Mouse (Mus musculus): Measurements from ENCODE around the gene Gm17949. TPM values are rescaled to one million over a fixed set of nuclear protein-coding genes. Genes with fewer than 3 reads are reported as not detected.

Gm17949 gene
- polyA plus RNA-seq, 1 experiment from 2014 or later = 0.18 TPM

GRCm38 (mm10) chr17:56973956-56974707 is 37.1 kb upstream of the Gm17949 start:
- H3K4me3 ChIP-seq (ENCODE audit: low read depth, low read length) = no peak overlapping the region
- ATAC-seq (no peak), DNase-seq (no peak)
- H3K4me2 ChIP-seq (ENCODE audit: low read depth, low read length) = no peak overlapping the region
- TF ChIP-seq EP300 (IDR thresholded peaks at IDR 0.05; ENCODE audit: low read depth) = no peak
- TF ChIP-seq CTCF (IDR thresholded peaks at IDR 0.05; ENCODE audit: low read depth) = no peak
- no peak overlapping the region for H3K9ac ChIP-seq (replicated peaks)
- H3K9me3 ChIP-seq (ENCODE audit: low read length) = no peaks in the 10 kb centered on the region
- 68% methylated on average over 11 of the region's 14 CpGs for WGBS (ENCODE audit: insufficient replicate concordance)
- 0 out of 2 replicates have a peak, but pooled peaks cover 3% of the 10 kb centered on the region for H3K27me3 ChIP-seq (ENCODE audit: insufficient read depth, low read length)
- no peaks in the 10 kb centered on the region for H3K4me1 ChIP-seq (ENCODE audit: insufficient read depth)
- no peaks in the 10 kb centered on the region for H3K36me3 ChIP-seq (replicated peaks; ENCODE audit: insufficient read depth, low read length)
- no peak overlapping the region for H3K27ac ChIP-seq (ENCODE audit: low read depth)

- H3K27ac ChIP-seq (ENCODE audit: low read depth) = no peak overlapping the region
- DNase-seq = no peak
- TF ChIP-seq EP300 (IDR thresholded peaks at IDR 0.05; ENCODE audit: low read depth) = no peak
- TF ChIP-seq CTCF (IDR thresholded peaks at IDR 0.05; ENCODE audit: low read depth) = no peak
- H3K4me1 ChIP-seq (ENCODE audit: insufficient read depth) = no peaks in the 10 kb centered on the region
- no peaks in the 10 kb centered on the region for H3K36me3 ChIP-seq (replicated peaks; ENCODE audit: insufficient read depth, low read length)
- H3K4me2 ChIP-seq (ENCODE audit: low read depth, low read length) = no peak overlapping the region
- ATAC-seq = no peak
- H3K9ac ChIP-seq (replicated peaks) = no peak overlapping the region
- H3K9me3 ChIP-seq (ENCODE audit: low read length) = no peaks in the 10 kb centered on the region
- 75% methylated on average over 5 of the region's 5 CpGs for WGBS (ENCODE audit: insufficient replicate concordance)
- H3K4me3 ChIP-seq (ENCODE audit: low read depth, low read length) = no peak overlapping the region
- 0 out of 2 replicates have a peak, but pooled peaks cover under 1% of the 10 kb centered on the region for H3K27me3 ChIP-seq (ENCODE audit: insufficient read depth, low read length)
Observed at GRCm38 (mm10) chr17:56974708-56975240, 36.5 kb upstream of the Gm17949 start.

DNA sequence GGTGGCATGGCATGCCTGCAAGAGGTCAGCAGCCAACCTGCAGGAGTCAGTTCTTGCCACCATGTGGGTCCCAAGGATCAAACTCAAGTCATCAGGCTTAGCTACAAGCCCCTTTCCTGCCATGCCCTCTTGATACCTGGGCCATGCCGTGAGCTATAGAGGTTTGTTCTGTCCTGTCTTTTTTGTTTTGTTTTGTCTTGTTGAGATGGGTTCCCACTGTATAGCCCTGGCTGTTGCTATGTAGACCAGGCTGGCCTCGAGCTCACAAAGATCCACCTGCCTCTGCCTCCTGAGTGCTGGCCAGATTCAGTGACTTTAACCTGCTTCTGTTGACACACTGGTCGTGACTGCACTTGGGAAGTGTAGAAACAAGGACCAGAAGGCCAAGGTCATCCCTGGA is 35.9 kb upstream of the Gm17949 start:
- WGBS (ENCODE audit: insufficient replicate concordance) = 70% methylated on average over 3 of the region's 3 CpGs
- H3K9me3 ChIP-seq (ENCODE audit: low read length) = no peaks in the 10 kb centered on the region
- ATAC-seq = no peak
- H3K27ac ChIP-seq (ENCODE audit: low read depth) = no peak overlapping the region
- no peaks in the 10 kb centered on the region for H3K27me3 ChIP-seq (ENCODE audit: insufficient read depth, low read length)
- no peaks in the 10 kb centered on the region for H3K36me3 ChIP-seq (replicated peaks; ENCODE audit: insufficient read depth, low read length)
- no peak overlapping the region for H3K4me2 ChIP-seq (ENCODE audit: low read depth, low read length)
- no peak overlapping the region for H3K9ac ChIP-seq (replicated peaks)
- H3K4me1 ChIP-seq (ENCODE audit: insufficient read depth) = no peaks in the 10 kb centered on the region
- H3K4me3 ChIP-seq (ENCODE audit: low read depth, low read length) = no peak overlapping the region
- no peak for DNase-seq
- TF ChIP-seq EP300 (IDR thresholded peaks at IDR 0.05; ENCODE audit: low read depth) = no peak
- no peak for TF ChIP-seq CTCF (IDR thresholded peaks at IDR 0.05; ENCODE audit: low read depth)

DNA sequence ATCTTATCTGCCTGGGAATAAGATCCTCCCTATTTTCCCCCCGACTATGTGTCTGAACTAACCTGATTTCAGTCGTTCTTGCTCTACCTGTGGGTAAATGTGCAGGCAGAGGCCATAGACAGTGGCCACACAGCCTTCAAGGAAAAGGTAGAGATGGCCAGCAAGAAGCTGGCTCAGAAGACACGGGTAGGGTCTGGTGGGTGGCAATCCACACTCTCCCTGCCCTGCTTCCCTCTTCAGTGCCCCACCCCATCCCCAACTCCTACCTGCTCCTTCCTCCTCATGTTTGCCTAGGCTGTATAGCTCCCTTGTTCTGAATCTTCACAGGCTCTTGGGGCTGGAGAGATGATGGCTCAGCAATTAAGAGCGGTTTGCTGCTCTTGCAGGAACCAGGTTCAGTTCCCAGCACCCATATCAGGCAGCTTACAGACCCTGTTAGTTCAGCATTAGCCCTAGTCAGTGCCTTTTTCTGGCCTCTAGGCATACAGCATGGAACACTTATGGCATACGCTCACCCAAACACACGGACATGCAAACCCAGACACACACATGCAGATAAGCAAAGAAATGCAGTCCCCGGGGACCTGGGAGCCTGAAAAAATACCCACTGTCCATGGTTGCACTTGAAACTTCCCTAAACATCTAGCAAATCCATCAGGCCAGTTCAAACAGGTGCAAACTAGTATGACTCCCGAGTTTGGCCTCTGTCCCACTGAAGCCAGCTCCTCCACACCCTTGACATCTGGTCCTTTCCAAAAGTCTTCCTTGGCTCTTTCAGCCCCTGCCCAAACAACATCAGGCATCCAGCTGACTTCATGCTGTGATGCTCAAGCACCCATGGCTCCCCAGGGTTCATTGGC is 34.5 kb upstream of the Gm17949 start:
- Histone ChIP-seq H3K4me2 (ENCODE audit: low read depth, low read length) (no peak overlapping the region), H3K4me1 (ENCODE audit: insufficient read depth) (no peaks in the 10 kb centered on the region), H3K4me3 (ENCODE audit: low read depth, low read length) (no peak overlapping the region), H3K9me3 (ENCODE audit: low read length) (no peaks in the 10 kb centered on the region), H3K27me3 (ENCODE audit: insufficient read depth, low read length) (no peaks in the 10 kb centered on the region), H3K36me3 (replicated peaks; ENCODE audit: insufficient read depth, low read length) (no peaks in the 10 kb centered on the region), H3K9ac (replicated peaks) (no peak overlapping the region), H3K27ac (ENCODE audit: low read depth) (no peak overlapping the region)
- DNase-seq = no peak
- no peak for ATAC-seq
- TF ChIP-seq EP300 (IDR thresholded peaks at IDR 0.05; ENCODE audit: low read depth) (no peak), CTCF (IDR thresholded peaks at IDR 0.05; ENCODE audit: low read depth) (no peak)
- WGBS (ENCODE audit: insufficient replicate concordance) = 69% methylated on average over 8 of the region's 8 CpGs

- no peak overlapping the region for H3K4me3 ChIP-seq (ENCODE audit: low read depth, low read length)
- no peaks in the 10 kb centered on the region for H3K27me3 ChIP-seq (ENCODE audit: insufficient read depth, low read length)
- H3K4me2 ChIP-seq (ENCODE audit: low read depth, low read length) = no peak overlapping the region
- H3K9me3 ChIP-seq (ENCODE audit: low read length) = no peaks in the 10 kb centered on the region
- TF ChIP-seq EP300 (IDR thresholded peaks at IDR 0.05; ENCODE audit: low read depth) (no peak), CTCF (IDR thresholded peaks at IDR 0.05; ENCODE audit: low read depth) (no peak)
- no peak overlapping the region for H3K27ac ChIP-seq (ENCODE audit: low read depth)
- H3K36me3 ChIP-seq (replicated peaks; ENCODE audit: insufficient read depth, low read length) = no peaks in the 10 kb centered on the region
- no peak overlapping the region for H3K9ac ChIP-seq (replicated peaks)
- ATAC-seq (no peak), DNase-seq (no peak)
- 47% methylated on average over 6 of the region's 8 CpGs for WGBS (ENCODE audit: insufficient replicate concordance)
- H3K4me1 ChIP-seq (ENCODE audit: insufficient read depth) = no peaks in the 10 kb centered on the region
Observed at GRCm38 (mm10) chr17:56979524-56979923, 31.7 kb upstream of the Gm17949 start.

- Histone ChIP-seq H3K27me3 (ENCODE audit: insufficient read depth, low read length) (no peaks in the 10 kb centered on the region), H3K4me3 (ENCODE audit: low read depth, low read length) (no peak overlapping the region), H3K9ac (replicated peaks) (no peak overlapping the region), H3K9me3 (ENCODE audit: low read length) (no peaks in the 10 kb centered on the region), H3K4me1 (ENCODE audit: insufficient read depth) (no peaks in the 10 kb centered on the region), H3K4me2 (ENCODE audit: low read depth, low read length) (no peak overlapping the region), H3K27ac (ENCODE audit: low read depth) (no peak overlapping the region), H3K36me3 (replicated peaks; ENCODE audit: insufficient read depth, low read length) (no peaks in the 10 kb centered on the region)
- ATAC-seq = no peak
- TF ChIP-seq EP300 (IDR thresholded peaks at IDR 0.05; ENCODE audit: low read depth) (no peak), CTCF (IDR thresholded peaks at IDR 0.05; ENCODE audit: low read depth) (no peak)
- DNase-seq = no peak
- WGBS (ENCODE audit: insufficient replicate concordance) = 62% methylated on average over 7 of the region's 7 CpGs
Observed at GRCm38 (mm10) chr17:56981049-56981448, 30.2 kb upstream of the Gm17949 start.
